Mouse (Mus musculus): ENCODE measurements at regions not wholly inside any gene's neighbourhood (a gene's known extent, or its start where the extent isn't known, plus 50 kb on each side); places are given as distances from the start of the nearest gene placed in this dataset.

- no peak for TF ChIP-seq CTCF (IDR thresholded peaks at IDR 0.05; ENCODE audit: extremely low read depth, insufficient read depth, low read length)
- TF ChIP-seq POLR2A (IDR thresholded peaks at IDR 0.05; ENCODE audit: extremely low read depth, insufficient read depth, low read length): no peak
Measured at GRCm38 (mm10) chr6:117060688-117061087, 107.6 kb upstream of the Cxcl12 start.

All from cortical plate, adult 2 months (tissue).